Mouse (Mus musculus): Measurements from ENCODE around the gene Kif21b.

DNA sequence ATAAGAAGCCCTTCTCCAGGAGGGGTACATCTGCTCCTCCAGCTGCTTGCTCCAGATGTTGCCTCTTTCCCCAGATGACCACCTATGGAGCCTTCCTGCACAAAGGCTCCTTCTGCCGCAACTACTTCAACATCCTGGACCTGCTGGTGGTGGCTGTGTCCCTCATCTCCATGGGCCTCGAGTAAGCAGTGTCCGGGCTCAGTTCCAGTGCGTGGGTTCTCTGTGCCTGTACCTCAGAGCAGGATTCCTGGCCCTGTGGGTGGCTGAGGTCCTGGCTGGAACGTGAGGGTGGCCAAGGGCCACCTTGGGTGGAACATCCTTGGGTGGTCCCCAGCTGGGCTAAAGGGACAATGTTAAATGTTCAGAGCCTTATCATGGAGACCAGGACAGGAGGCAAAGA lies 36.4 kb upstream of the Kif21b start:
- TF ChIP-seq EP300 (IDR thresholded peaks at IDR 0.05; ENCODE audit: low read depth): no peak
- TF ChIP-seq CTCF (IDR thresholded peaks at IDR 0.05; ENCODE audit: low read depth): no peak

Data from liver, embryonic 14.5 days (tissue).